Comparison of ENCODE assay signal across 9 mouse cellular contexts in genomic region chr19:10867946-10868622, GRCm38 (mm10). TPM values are rescaled to one million over a fixed set of nuclear protein-coding genes. Genes with fewer than 3 reads are reported as not detected.
DNase-seq lines count a peak whose midpoint lies in the region; ATAC-seq and TF ChIP-seq lines count a peak whose summit lies in the region.
"Had no signal": no experiment of that assay in that cellular context is flagged by ENCODE, and none has a peak within 500 bp of the region (broad histone marks: within the 10 kb centered on the region; RNA-seq: fewer than 3 reads in every experiment).

No protein-coding gene starts in this region.

- no peak for ATAC-seq in cerebellum, adult (ENCODE audit: insufficient number of reproducible peaks, low FRiP score, low TSS enrichment)
- no peak for ATAC-seq in lung, postnatal 0 days
- ATAC-seq in limb, embryonic 12.5 days (ENCODE audit: insufficient number of reproducible peaks, insufficient read depth, low FRiP score, low TSS enrichment, low read depth) = no peak
- no peak for ATAC-seq in stomach, embryonic 16.5 days (ENCODE audit: insufficient read depth, low FRiP score)
- ATAC-seq in inflammation-experienced regulatory T-cells, adult 6 months = no peak

- DNase-seq in cerebellum, adult 9-11 months = peak; percentile 62
- no peak for DNase-seq in lung, postnatal 0 days (ENCODE audit: low spot score)
- no peak for DNase-seq in lung, postnatal 4 days
- no peak for DNase-seq in thymus, postnatal 36 days
- DNase-seq: kidney, adult 8-10 months had no signal

- peak overlapping the region; percentile 50; the same call in 1 of the 2 replicates for H3K4me3 ChIP-seq in lung, postnatal 0 days (ENCODE audit: low read depth, low read length)
- peak overlapping the region; percentile 83 for H3K4me3 ChIP-seq in limb, embryonic 12.5 days (replicated peaks)
- peak overlapping the region; percentile 89 for H3K4me3 ChIP-seq in stomach, embryonic 16.5 days (replicated peaks; ENCODE audit: low read length)

- no peaks in the 10 kb centered on the region for H3K9me3 ChIP-seq in lung, postnatal 0 days (ENCODE audit: low read length)
- H3K9me3 ChIP-seq in limb, embryonic 12.5 days = no peaks in the 10 kb centered on the region
- H3K9me3 ChIP-seq in stomach, embryonic 16.5 days (replicated peaks; ENCODE audit: control insufficient read depth, low read length) = no peaks in the 10 kb centered on the region

- H3K9ac ChIP-seq in lung, postnatal 0 days (replicated peaks; ENCODE audit: low read depth) = no peak overlapping the region
- H3K9ac ChIP-seq in limb, embryonic 12.5 days (replicated peaks) = peak overlapping the region; percentile 90
- peak overlapping the region; percentile 94 for H3K9ac ChIP-seq in stomach, embryonic 16.5 days (ENCODE audit: low read length)

- no peak for TF ChIP-seq EP300 in lung, postnatal 0 days (IDR thresholded peaks at IDR 0.05)

- H3K4me1 ChIP-seq in lung, postnatal 0 days (ENCODE audit: insufficient read depth, low read depth, low read length) = peaks cover 4% of the 10 kb centered on the region; the same call in 1 of the 2 replicates
- H3K4me1 ChIP-seq in limb, embryonic 12.5 days (replicated peaks) = peaks cover 26% of the 10 kb centered on the region
- peaks cover 18% of the 10 kb centered on the region for H3K4me1 ChIP-seq in stomach, embryonic 16.5 days (ENCODE audit: control insufficient read depth, insufficient read depth, low read length)

- peaks cover 17% of the 10 kb centered on the region for H3K36me3 ChIP-seq in lung, postnatal 0 days (ENCODE audit: insufficient read depth, low read length)
- peaks cover 67% of the 10 kb centered on the region for H3K36me3 ChIP-seq in limb, embryonic 12.5 days
- peaks cover 30% of the 10 kb centered on the region for H3K36me3 ChIP-seq in stomach, embryonic 16.5 days (ENCODE audit: control insufficient read depth, insufficient read depth, low read length)

- H3K4me2 ChIP-seq in lung, postnatal 0 days (replicated peaks; ENCODE audit: low read depth, low read length) = peak overlapping the region; percentile 82
- peak overlapping the region; percentile 91 for H3K4me2 ChIP-seq in limb, embryonic 12.5 days
- H3K4me2 ChIP-seq in stomach, embryonic 16.5 days (ENCODE audit: low read depth, low read length) = peak overlapping the region; percentile 91

- TF ChIP-seq CTCF in lung, postnatal 0 days (IDR thresholded peaks at IDR 0.05) = no peak

- no peak overlapping the region for H3K27ac ChIP-seq in lung, postnatal 0 days (ENCODE audit: low read length)
- no peak overlapping the region for H3K27ac ChIP-seq in limb, embryonic 12.5 days
- 0 out of 2 replicates have a peak overlapping the region, but pooled peaks have one; percentile 92 for H3K27ac ChIP-seq in stomach, embryonic 16.5 days (ENCODE audit: low read length)

- no peaks in the 10 kb centered on the region for H3K27me3 ChIP-seq in lung, postnatal 0 days (replicated peaks; ENCODE audit: insufficient read depth, low read length)
- no peaks in the 10 kb centered on the region for H3K27me3 ChIP-seq in limb, embryonic 12.5 days
- no peaks in the 10 kb centered on the region for H3K27me3 ChIP-seq in stomach, embryonic 16.5 days (ENCODE audit: control insufficient read depth, insufficient read depth, low read length)

- WGBS in lung, postnatal 0 days = 20% methylated on average over 5 of the region's 5 CpGs
- 33% methylated on average over 5 of the region's 5 CpGs for WGBS in limb, embryonic 12.5 days
- 27% methylated on average over 5 of the region's 5 CpGs for WGBS in stomach, embryonic 16.5 days

RNA-seq across cellular contexts. Expression of gene Tmem132a, which starts 1.7 kb away (rescaled TPM):
- 15.1 and 18.9 TPM in 2 replicates for polyA plus RNA-seq in lung, postnatal 0 days (2015; fragmentation: Nextera tagmentation; extraction: Ambion mirVana)
- 137 and 142 TPM in 2 replicates for polyA plus RNA-seq in limb, embryonic 12.5 days (2016; fragmentation: Nextera tagmentation; extraction: Ambion mirVana)
- 66.3 and 70.6 TPM in 2 replicates for polyA plus RNA-seq in stomach, embryonic 16.5 days (2015; fragmentation: Nextera tagmentation; extraction: Ambion mirVana)
- polyA plus RNA-seq in inflammation-experienced regulatory T-cells, adult 6 months (2017; shearing (Covaris generic)) = 1 to 10 TPM in 1 of 3 experiments, under 1 TPM in 1, not detected in 1; 0.86 to 1.0 TPM

RNA-seq across cellular contexts. Expression of gene Tmem109, which starts 13.7 kb away (rescaled TPM):
- polyA plus RNA-seq in lung, postnatal 0 days (2015; fragmentation: Nextera tagmentation; extraction: Ambion mirVana) = 143 and 155 TPM in 2 replicates
- 68.7 and 73.7 TPM in 2 replicates for polyA plus RNA-seq in limb, embryonic 12.5 days (2016; fragmentation: Nextera tagmentation; extraction: Ambion mirVana)
- polyA plus RNA-seq in stomach, embryonic 16.5 days (2015; fragmentation: Nextera tagmentation; extraction: Ambion mirVana) = 147 and 169 TPM in 2 replicates
- 10 to 100 TPM; 55.3 to 75.6 (median 64.7) TPM for polyA plus RNA-seq in inflammation-experienced regulatory T-cells, adult 6 months (2017; shearing (Covaris generic))

RNA-seq across cellular contexts. Expression of gene Prpf19, which starts 26.9 kb away (rescaled TPM):
- polyA plus RNA-seq in lung, postnatal 0 days (2015; fragmentation: Nextera tagmentation; extraction: Ambion mirVana) = 18.8 and 22.4 TPM in 2 replicates
- polyA plus RNA-seq in limb, embryonic 12.5 days (2016; fragmentation: Nextera tagmentation; extraction: Ambion mirVana) = 44.9 and 50.3 TPM in 2 replicates
- polyA plus RNA-seq in stomach, embryonic 16.5 days (2015; fragmentation: Nextera tagmentation; extraction: Ambion mirVana) = 36.8 and 40.6 TPM in 2 replicates
- polyA plus RNA-seq in inflammation-experienced regulatory T-cells, adult 6 months (2017; shearing (Covaris generic)) = 10 to 100 TPM in 2 of 3 experiments, 1 to 10 TPM in 1; 6.2 to 26.0 (median 20.2) TPM

RNA-seq across cellular contexts. Expression of gene Slc15a3, which starts 28.6 kb away (rescaled TPM):
- 3.0 and 3.7 TPM in 2 replicates for polyA plus RNA-seq in lung, postnatal 0 days (2015; fragmentation: Nextera tagmentation; extraction: Ambion mirVana)
- polyA plus RNA-seq in limb, embryonic 12.5 days (2016; fragmentation: Nextera tagmentation; extraction: Ambion mirVana) = 0.23 and 0.44 TPM in 2 replicates
- polyA plus RNA-seq in stomach, embryonic 16.5 days (2015; fragmentation: Nextera tagmentation; extraction: Ambion mirVana) = 0.52 and 0.70 TPM in 2 replicates
- 10 to 100 TPM in 1 of 3 experiments, 1 to 10 TPM in 2; 3.2 to 16.7 (median 3.3) TPM for polyA plus RNA-seq in inflammation-experienced regulatory T-cells, adult 6 months (2017; shearing (Covaris generic))

RNA-seq across cellular contexts. Expression of gene Cd6, which starts 38.2 kb away (rescaled TPM):
- not detected in 2 replicates for polyA plus RNA-seq in lung, postnatal 0 days (2015; fragmentation: Nextera tagmentation; extraction: Ambion mirVana)
- not detected in 2 replicates for polyA plus RNA-seq in limb, embryonic 12.5 days (2016; fragmentation: Nextera tagmentation; extraction: Ambion mirVana)
- 0.50 and 0.58 TPM in 2 replicates for polyA plus RNA-seq in stomach, embryonic 16.5 days (2015; fragmentation: Nextera tagmentation; extraction: Ambion mirVana)
- 100 to 1,000 TPM; 356 to 569 (median 520) TPM for polyA plus RNA-seq in inflammation-experienced regulatory T-cells, adult 6 months (2017; shearing (Covaris generic))
